Mouse (Mus musculus) bone marrow, adult 2 months (tissue): ENCODE measurements around the gene Nt5c2.

Experiments used
- CTCF ChIP-seq: fragments of 200-500 bp; IDR thresholded peaks from 2 replicates; pipeline ENCODE4 v1.5.1; 2011; ENCODE audit warnings: low read length, control low read depth; ENCODE audit not compliant: control insufficient read depth, insufficient read depth
- POLR2A ChIP-seq: fragments of 200-500 bp; IDR thresholded peaks from 2 replicates; pipeline ENCODE4 v1.6.1; 2011; ENCODE audit warnings: low read depth, mild to moderate bottlenecking, control low read depth, low read length, borderline replicate concordance; ENCODE audit not compliant: control insufficient read depth

DNA sequence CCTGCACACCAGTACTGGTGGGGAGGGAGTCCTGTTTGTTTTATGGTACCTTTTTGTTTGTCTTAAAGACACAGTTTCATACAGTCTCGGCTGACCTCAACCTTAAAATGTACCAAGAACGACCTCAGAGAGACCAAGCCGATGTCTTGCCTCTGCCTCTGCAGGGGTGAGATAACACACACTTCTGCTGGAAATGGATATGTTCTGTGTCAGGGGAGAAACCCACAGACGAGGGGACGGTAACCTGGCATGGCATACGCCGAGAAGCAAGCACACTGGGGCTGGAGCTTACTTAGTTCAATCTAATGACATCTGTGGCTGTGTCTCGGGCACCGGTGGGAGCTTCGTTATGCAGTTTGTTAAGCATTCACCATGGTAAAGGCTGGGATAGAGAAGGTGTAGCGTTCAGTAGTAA lies 31.0 kb downstream of the Nt5c2 start:
- TF ChIP-seq CTCF (no peak), POLR2A (no peak)
